Mouse (Mus musculus) liver, embryonic 14.5 days (tissue): ENCODE data around the gene Fancd2. TPM values are rescaled to one million over a fixed set of nuclear protein-coding genes. Genes with fewer than 3 reads are reported as not detected.

ENCODE experiments used
- ATAC-seq: fragments of 200-750 bp; cut with Nextera tagmentation; 2 replicates; pipeline ENCODE4 v1.8.0; 2017; ENCODE audit warnings: moderate number of reproducible peaks, mild to moderate bottlenecking, moderate library complexity; ENCODE audit not compliant: insufficient read depth
- DNase-seq, 3 experiments: peaks; one replicate each; pipeline ENCODE4 v3.0.0-alpha.2; 2012 to 2013; ENCODE audit warnings: low read depth in 3 of 3, low spot score in 3 of 3
- H3K27ac ChIP-seq: fragments of 300-500 bp; sonication (generic); 2 replicates; pipeline ENCODE4 v1.5.1; 2014; ENCODE audit warnings: moderate library complexity, mild to moderate bottlenecking, control low read depth, inconsistent platforms
- H3K27me3 ChIP-seq: fragments of 300-500 bp; sonication (generic); 2 replicates; pipeline ENCODE4 v1.6.1; 2014; ENCODE audit warnings: mild to moderate bottlenecking, low read length, moderate library complexity; ENCODE audit not compliant: control insufficient read depth, insufficient read depth
- H3K36me3 ChIP-seq: fragments of 300-500 bp; sonication (generic); replicated peaks from 2 replicates; pipeline ENCODE4 v1.6.1; 2014; ENCODE audit warnings: low read depth; ENCODE audit not compliant: control insufficient read depth, insufficient read depth
- H3K4me1 ChIP-seq, 2 experiments: fragments of 200-500 bp in 1 of 2; fragments of 300-500 bp in 1 of 2; sonication (generic) in 1 of 2; replicated peaks; 2 replicates each; pipeline ENCODE4 v1.6.1; 2012 to 2014; ENCODE audit warnings: antibody characterized with exemption in 1 of 2, inconsistent platforms in 1 of 2, low read length in 1 of 2; ENCODE audit not compliant: control insufficient read depth in 2 of 2, insufficient read depth in 2 of 2
- H3K4me2 ChIP-seq: fragments of 300-500 bp; sonication (generic); 2 replicates; pipeline ENCODE4 v1.6.1; 2014; ENCODE audit warnings: low read depth, mild to moderate bottlenecking, control low read depth, moderate library complexity
- H3K4me3 ChIP-seq, 2 experiments: fragments of 200-500 bp in 1 of 2; fragments of 300-500 bp in 1 of 2; sonication (generic) in 1 of 2; 2 replicates each; pipeline ENCODE4 v1.5.1; 2012 to 2014; ENCODE audit warnings: low read depth in 2 of 2, low read length in 2 of 2, mild to moderate bottlenecking in 2 of 2, control low read depth in 1 of 2, inconsistent platforms in 1 of 2, moderate library complexity in 1 of 2; ENCODE audit not compliant: insufficient read depth in 1 of 2
- H3K9ac ChIP-seq: fragments of 300-500 bp; sonication (generic); replicated peaks from 2 replicates; pipeline ENCODE4 v1.6.1; 2014; ENCODE audit warnings: mild to moderate bottlenecking, control low read depth, moderate library complexity
- H3K9me3 ChIP-seq: fragments of 300-500 bp; sonication (generic); 2 replicates; pipeline ENCODE4 v1.6.1; 2016; ENCODE audit warnings: low read length, mixed read lengths; ENCODE audit not compliant: control insufficient read depth
- CTCF ChIP-seq: IDR thresholded peaks from 2 replicates; pipeline ENCODE4 v1.5.1; 2016; ENCODE audit warnings: antibody characterized with exemption, low read depth, control low read depth
- EP300 ChIP-seq: IDR thresholded peaks from 2 replicates; pipeline ENCODE4 v1.6.1; 2016; ENCODE audit warnings: antibody characterized with exemption, low read depth
- WGBS: fragments of 180-500 bp; shearing (Covaris S2); extraction: QIAGEN DNeasy Blood & Tissue Kit; methylation state at CpG from one replicate; pipeline ENCODE4 v1.1.7; 2014; ENCODE audit not compliant: insufficient replicate concordance; 5-methylcytosine and 5-hydroxymethylcytosine counted together
- polyA plus RNA-seq, 2 experiments: library from polyadenylated mRNA; depleted of rRNA in 1 of 2; stranded (reverse) in 1 of 2; unstranded in 1 of 2; fragments of >200 nt; fragmentation: Nextera tagmentation in 1 of 2; extraction: Ambion mirVana in 1 of 2; gene quantifications; 2 replicates each; pipeline versions ENCODE4 v1.2.1 to v1.2.3; 2012 to 2014

Gene Fancd2
- polyA plus RNA-seq, 2 experiments = 8.4 to 10.7 TPM

DNA sequence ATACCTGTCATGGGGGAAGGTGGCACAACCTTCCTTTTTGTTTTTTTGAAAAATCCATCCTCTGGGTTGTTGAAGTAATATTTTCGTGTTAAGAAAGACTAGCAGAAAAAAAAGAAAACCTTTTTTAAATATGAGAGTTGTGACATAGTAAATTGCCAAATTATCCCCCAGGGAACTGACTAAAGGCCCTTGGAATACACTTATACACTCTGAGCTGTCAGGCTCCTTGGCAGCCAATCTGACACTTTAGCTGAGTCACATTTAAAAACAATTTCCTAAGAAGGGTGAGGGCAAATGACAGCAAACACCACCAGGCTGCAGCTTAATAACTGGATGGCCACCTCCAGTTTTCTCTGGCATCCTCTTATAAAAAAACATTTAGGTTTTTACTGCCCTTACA is 9.2 kb upstream of the Fancd2 start:
- H3K4me2 ChIP-seq = no peak overlapping the region
- H3K4me1 ChIP-seq = no peaks in the 10 kb centered on the region
- peaks cover 37% of the 10 kb centered on the region for H3K36me3 ChIP-seq
- no peak overlapping the region for H3K27ac ChIP-seq
- H3K27me3 ChIP-seq = no peaks in the 10 kb centered on the region
- H3K9ac ChIP-seq = no peak overlapping the region
- DNase-seq = no peak
- WGBS = 66% methylated on average over 1 of the region's 1 CpGs
- no peak for TF ChIP-seq EP300
- no peak for TF ChIP-seq CTCF
- no peak overlapping the region for H3K4me3 ChIP-seq
- H3K9me3 ChIP-seq = no peaks in the 10 kb centered on the region
- ATAC-seq = no peak

DNA sequence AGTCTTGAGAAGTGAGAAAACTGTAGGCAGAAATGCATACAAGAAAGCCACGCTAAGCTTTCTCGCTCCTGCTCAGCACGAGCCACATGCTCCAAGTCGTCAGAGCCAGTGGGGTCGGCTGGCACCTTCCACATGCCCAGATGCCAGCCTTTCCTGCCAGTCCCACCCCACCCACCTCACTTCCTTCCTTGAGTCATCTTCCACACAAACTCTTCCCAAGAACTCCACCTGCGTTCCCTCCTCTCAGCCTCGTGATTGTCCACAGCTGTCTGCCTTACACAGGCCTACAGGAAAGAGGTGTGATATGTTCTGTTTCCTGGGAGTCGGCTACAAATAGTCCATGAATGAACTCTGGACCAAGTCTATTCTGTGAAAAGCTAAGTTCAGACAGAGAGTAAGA is 8.1 kb upstream of the Fancd2 start:
- WGBS = 75% methylated on average over 8 of the region's 8 CpGs
- Histone ChIP-seq H3K9me3 (no peaks in the 10 kb centered on the region), H3K9ac (no peak overlapping the region), H3K4me2 (no peak overlapping the region), H3K4me3 (no peak overlapping the region), H3K4me1 (no peaks in the 10 kb centered on the region), H3K27ac (no peak overlapping the region), H3K36me3 (peaks cover 29% of the 10 kb centered on the region), H3K27me3 (no peaks in the 10 kb centered on the region)
- TF ChIP-seq EP300 = no peak
- TF ChIP-seq CTCF = no peak
- DNase-seq = no peak
- ATAC-seq = no peak

DNA sequence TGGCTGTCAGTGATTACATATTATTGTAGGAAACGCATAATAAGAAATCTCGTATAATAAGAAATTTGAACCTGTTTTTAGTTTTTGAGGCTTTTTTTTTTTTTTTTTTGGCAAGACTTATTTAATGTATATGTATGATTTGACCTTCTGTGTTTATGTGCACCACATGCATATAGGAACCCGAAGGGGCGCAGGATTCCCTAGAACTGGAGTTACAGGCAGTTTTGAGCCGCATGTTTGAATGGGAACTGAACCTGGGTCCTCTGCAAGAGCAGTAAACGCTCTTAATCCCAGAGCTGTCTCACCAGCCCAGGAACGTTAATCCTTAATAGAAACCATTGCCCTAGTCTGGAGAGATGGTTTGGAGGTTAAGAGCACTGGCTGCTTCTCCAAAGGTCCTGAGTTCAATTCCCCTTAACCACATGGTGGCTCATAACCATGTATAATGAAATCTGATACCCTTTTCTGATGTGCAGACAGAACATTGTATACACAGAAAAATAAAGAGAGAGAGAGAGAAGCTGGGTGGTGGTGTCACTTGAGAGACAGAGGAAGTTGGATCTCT is 440 bp downstream of the Fancd2 start:
- Histone ChIP-seq H3K4me2 (peak overlapping the region; percentile 81), H3K4me1 (peaks cover 6% of the 10 kb centered on the region in 2 experiments), H3K27me3 (no peaks in the 10 kb centered on the region), H3K36me3 (peaks cover 3% of the 10 kb centered on the region), H3K9me3 (no peaks in the 10 kb centered on the region), H3K4me3 (peak overlapping the region; percentile 88 to 99), H3K9ac (peak overlapping the region; percentile 83), H3K27ac (peak overlapping the region; percentile 60)
- WGBS = 5% methylated on average over 7 of the region's 7 CpGs
- DNase-seq (peak in 1 of 3 experiments; percentile 17), ATAC-seq (no peak)
- no peak for TF ChIP-seq EP300

DNA sequence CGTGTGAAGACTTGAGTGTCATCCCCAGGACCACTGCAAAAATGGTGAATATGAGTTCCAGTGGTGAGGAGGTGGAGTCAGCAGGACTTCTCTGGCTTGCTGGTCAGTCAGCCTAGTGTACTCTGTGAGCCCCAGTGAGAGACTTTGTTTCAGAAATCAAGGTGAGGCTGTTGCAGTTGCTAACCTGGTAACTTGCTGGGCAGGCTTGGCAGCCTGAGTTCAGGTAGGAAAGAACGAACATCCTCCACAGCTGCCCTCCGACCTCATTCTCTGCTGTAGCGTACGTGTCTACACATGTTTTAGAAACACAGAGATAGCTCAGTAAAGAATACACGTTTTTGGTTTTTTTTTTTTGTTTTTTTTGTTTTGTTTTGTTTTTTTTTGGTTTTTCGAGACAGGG is 3.4 kb downstream of the Fancd2 start:
- Histone ChIP-seq H3K27me3 (no peaks in the 10 kb centered on the region), H3K4me3 (no peak overlapping the region), H3K9ac (no peak overlapping the region), H3K4me2 (no peak overlapping the region), H3K36me3 (peaks cover 12% of the 10 kb centered on the region), H3K9me3 (no peaks in the 10 kb centered on the region), H3K27ac (no peak overlapping the region), H3K4me1 (peaks cover 6% of the 10 kb centered on the region in 2 experiments)
- ATAC-seq (no peak), DNase-seq (no peak)
- TF ChIP-seq EP300 = no peak
- TF ChIP-seq CTCF = no peak
- WGBS = 79% methylated on average over 7 of the region's 7 CpGs

DNA sequence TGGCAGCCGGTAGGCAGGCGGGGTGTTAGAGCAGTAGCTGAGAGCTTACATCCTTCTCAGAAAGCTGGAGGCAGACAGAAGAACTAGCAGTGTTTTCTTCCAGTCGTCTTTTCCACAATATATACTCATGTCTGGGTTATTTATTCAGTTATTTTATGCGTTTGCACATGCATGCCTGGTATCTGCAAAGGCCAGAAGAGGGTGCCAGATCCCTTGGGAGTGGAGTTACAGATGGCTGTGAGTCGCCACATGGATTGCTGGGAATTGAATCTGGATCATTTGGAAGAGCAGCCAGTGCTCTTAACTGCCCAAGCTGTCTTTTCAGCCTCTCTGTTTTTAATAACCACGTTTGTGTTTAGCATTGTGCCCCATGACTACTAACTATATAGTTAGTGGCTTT is 10.1 kb downstream of the Fancd2 start:
- TF ChIP-seq CTCF (peak; percentile 20; the same call in 1 of the 2 replicates), EP300 (no peak)

More for the DNA sequence above, 10.1 kb downstream of the Fancd2 start:
- no peak overlapping the region for H3K4me2 ChIP-seq
- DNase-seq (no peak), ATAC-seq (no peak)
- no peak overlapping the region for H3K27ac ChIP-seq
- WGBS = 74% methylated on average over 6 of the region's 6 CpGs
- H3K4me3 ChIP-seq = no peak overlapping the region
- no peaks in the 10 kb centered on the region for H3K9me3 ChIP-seq
- H3K9ac ChIP-seq = no peak overlapping the region
- peaks cover 10% of the 10 kb centered on the region for H3K36me3 ChIP-seq
- no peaks in the 10 kb centered on the region for H3K27me3 ChIP-seq
- H3K4me1 ChIP-seq = peaks cover 0 to 6% of the 10 kb centered on the region in 2 experiments; a peak in 3 of 4 replicates
